Mouse (Mus musculus) heart, postnatal 14 days (tissue): ENCODE measurements at regions not wholly inside any gene's neighbourhood (a gene's known extent, or its start where the extent isn't known, plus 50 kb on each side); places are given as distances from the start of the nearest gene placed in this dataset.

ENCODE experiments used
- DNase-seq, 2 experiments: peaks; one replicate each; pipeline ENCODE4 v3.0.0; 2021 to 2022
- intact Hi-C: fragments of 180-260 bp; cut with DNase I; formaldehyde crosslinking; loops from one replicate; pipeline ENCODE4 v1.15.1; 2025

GRCm38 (mm10) chr4:150730061-150730812 lies 78.3 kb upstream of the Slc45a1 start:
- intact Hi-C loops, result no loop called here
- peak; percentile 51 to 70 for DNase-seq

GRCm38 (mm10) chr4:150726539-150726938 lies 74.6 kb upstream of the Slc45a1 start:
- DNase-seq, result no peak
- intact Hi-C loops, result no loop called here

- DNase-seq, result no peak
- intact Hi-C loops, result no loop called here
Measured at GRCm38 (mm10) chr4:150726136-150726480, 74.1 kb upstream of the Slc45a1 start.

- intact Hi-C loops, result no loop called here
- no peak for DNase-seq
Measured at GRCm38 (mm10) chr4:150725443-150726135, 73.6 kb upstream of the Slc45a1 start.

GRCm38 (mm10) chr4:150724823-150725222 lies 72.8 kb upstream of the Slc45a1 start:
- intact Hi-C loops, result no loop called here
- peak; percentile 33 to 46 for DNase-seq

- intact Hi-C loops, result no loop called here
- no peak for DNase-seq
Measured at GRCm38 (mm10) chr4:150721619-150722283, 69.8 kb upstream of the Slc45a1 start.

GRCm38 (mm10) chr4:150717866-150718265 lies 65.9 kb upstream of the Slc45a1 start:
- intact Hi-C loops, result no loop called here
- DNase-seq, result no peak

GRCm38 (mm10) chr4:150715051-150715450 lies 63.1 kb upstream of the Slc45a1 start:
- no peak for DNase-seq
- intact Hi-C loops, result no loop called here

GRCm38 (mm10) chr4:150713291-150713690 lies 61.3 kb upstream of the Slc45a1 start:
- intact Hi-C loops, result no loop called here
- DNase-seq, result no peak

- peak; percentile 36 to 47 for DNase-seq
- intact Hi-C loops, result no loop called here
Measured at GRCm38 (mm10) chr4:150712856-150713255, 60.9 kb upstream of the Slc45a1 start.

- no peak for DNase-seq
- intact Hi-C loops, result no loop called here
Measured at GRCm38 (mm10) chr4:150711646-150712045, 59.7 kb upstream of the Slc45a1 start.

GRCm38 (mm10) chr4:150709391-150710130 lies 57.6 kb upstream of the Slc45a1 start:
- no peak for DNase-seq
- intact Hi-C loops, result loop anchor here (5.0 kb wide), 2 partner anchors 63 to 143 kb away; partner anchors contain the start of gene Errfi1

GRCm38 (mm10) chr4:150708572-150708984 lies 56.6 kb upstream of the Slc45a1 start:
- DNase-seq, result no peak
- intact Hi-C loops, result loop anchor here (5.0 kb wide), 2 partner anchors 64 to 144 kb away; partner anchors contain the start of gene Errfi1

GRCm38 (mm10) chr4:150707725-150708571 lies 56.0 kb upstream of the Slc45a1 start:
- intact Hi-C loops, result loop anchor here (5.0 kb wide), 2 partner anchors 64 to 144 kb away; partner anchors contain the start of gene Errfi1
- DNase-seq, result peak in 1 of 2 experiments; percentile 34

- peak; percentile 59 to 68 for DNase-seq
- intact Hi-C loops, result loop anchor here (5.0 kb wide), 2 partner anchors 65 to 145 kb away; partner anchors contain the start of gene Errfi1
Measured at GRCm38 (mm10) chr4:150706793-150707724, 55.1 kb upstream of the Slc45a1 start.

GRCm38 (mm10) chr4:150706291-150706690 lies 54.3 kb upstream of the Slc45a1 start:
- intact Hi-C loops, result loop anchor here (5.0 kb wide), 2 partner anchors 66 to 146 kb away; partner anchors contain the start of gene Errfi1
- no peak for DNase-seq

- no peak for DNase-seq
- intact Hi-C loops, result no loop called here
Measured at GRCm38 (mm10) chr4:150703266-150703665, 51.3 kb upstream of the Slc45a1 start.
